Mouse (Mus musculus): Measurements from ENCODE around the gene Adh1.

Gene Adh1

GRCm38 (mm10) chr3:138285986-138286385, 25.2 kb downstream of the Adh1 start:
- no peak for DNase-seq (ENCODE audit: low read depth, low spot score)

DNA sequence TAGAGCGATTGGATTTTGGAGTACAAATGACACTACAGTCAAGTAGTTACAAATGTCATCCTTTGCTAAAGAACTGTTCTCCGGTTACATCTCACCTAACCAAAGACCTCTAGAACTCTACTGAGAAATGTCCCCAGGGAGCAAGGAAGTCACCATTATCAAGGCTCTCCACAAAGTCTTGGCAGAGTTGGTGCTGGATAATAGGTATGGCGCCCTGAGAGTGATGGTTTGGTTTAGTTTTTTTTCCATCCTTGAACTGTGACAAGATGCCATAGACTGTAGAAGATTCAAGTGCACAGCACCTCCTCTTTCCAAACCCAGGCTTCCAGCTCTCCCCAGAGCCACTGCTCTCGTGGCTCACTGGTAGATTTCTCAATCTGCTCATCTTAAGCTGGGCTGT, 26.9 kb downstream of the Adh1 start:
- no peak for DNase-seq (ENCODE audit: low read depth, low spot score)

- no peak for DNase-seq (ENCODE audit: low read depth, low spot score)
These were observed 29.9 kb downstream of the Adh1 start for GRCm38 (mm10) chr3:138290672-138291071.

DNA sequence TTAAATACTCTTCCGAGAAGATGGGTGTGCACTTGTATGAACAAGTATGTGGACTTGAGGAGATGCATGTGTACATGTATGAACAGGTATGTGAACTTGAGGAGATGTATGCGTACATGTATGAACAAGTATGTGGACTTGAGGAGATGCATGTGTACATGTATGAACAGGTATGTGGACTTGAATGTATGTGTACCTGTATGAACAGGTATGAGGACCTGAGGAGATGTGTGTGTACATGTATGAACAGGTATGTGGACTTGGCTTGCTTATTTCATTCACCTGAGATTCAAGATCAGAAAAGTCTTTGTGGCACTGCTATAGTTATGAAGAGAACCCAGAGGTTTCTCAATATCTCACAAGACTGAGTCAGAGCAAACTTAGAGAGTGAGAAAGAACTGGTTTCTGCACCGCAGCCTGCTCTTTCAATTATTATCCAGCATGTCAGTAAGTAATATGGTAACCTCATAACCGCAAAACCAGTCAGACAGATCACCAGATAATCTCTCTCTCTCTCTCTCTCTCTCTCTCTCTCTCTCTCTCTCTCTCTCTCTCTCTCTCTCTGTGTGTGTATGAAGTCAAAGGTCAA, 30.8 kb downstream of the Adh1 start:
- no peak for DNase-seq (ENCODE audit: low read depth, low spot score)

DNA sequence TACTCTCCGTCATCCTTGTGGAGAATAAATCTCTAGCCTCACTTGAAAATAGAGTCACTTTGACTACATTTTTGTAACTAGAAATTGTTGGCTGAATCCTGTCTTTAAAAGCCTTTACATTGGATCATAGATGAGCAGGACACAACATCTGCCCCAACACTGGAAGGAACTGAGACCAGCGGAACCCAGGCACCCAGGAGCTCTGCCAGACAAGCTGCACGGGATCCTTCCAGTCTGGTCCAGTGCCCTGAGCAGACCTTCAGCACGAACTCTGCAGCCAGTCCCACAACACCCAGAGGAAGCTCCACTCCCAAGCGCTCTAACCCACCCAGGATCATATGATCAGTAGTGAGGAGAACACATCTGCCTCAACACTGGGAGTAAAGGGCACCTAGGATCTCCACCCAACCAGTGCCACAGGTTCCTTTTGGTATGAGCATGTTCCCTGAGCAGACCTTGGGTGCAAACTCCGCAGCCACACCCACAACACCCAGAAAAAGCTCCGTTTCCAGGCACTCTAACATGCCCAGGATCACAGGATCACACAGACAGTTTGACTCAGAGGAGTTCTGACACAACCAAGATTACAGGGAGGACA, 32.6 kb downstream of the Adh1 start:
- no peak for DNase-seq (ENCODE audit: low read depth, low spot score)

DNA sequence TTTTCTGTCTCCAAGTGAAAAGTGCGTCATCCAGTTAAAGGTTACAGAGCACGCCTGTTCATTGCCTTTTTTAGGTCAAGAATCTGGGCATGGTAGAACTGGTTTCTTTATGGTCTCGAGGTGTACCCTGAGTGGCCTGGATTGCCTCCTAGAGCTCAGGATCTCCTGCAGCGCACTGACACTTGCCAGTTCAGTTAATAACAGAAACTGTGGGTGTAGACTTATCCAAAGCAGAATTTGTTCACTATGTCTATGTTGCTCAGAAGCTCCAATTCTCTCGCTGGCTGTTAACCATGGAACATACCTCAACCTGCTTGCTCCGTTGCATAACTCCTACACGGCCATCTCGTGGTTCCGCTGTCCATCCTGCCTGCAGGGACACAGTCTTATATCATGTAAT, 39.3 kb downstream of the Adh1 start:
- no peak for DNase-seq (ENCODE audit: low read depth, low spot score)

DNA sequence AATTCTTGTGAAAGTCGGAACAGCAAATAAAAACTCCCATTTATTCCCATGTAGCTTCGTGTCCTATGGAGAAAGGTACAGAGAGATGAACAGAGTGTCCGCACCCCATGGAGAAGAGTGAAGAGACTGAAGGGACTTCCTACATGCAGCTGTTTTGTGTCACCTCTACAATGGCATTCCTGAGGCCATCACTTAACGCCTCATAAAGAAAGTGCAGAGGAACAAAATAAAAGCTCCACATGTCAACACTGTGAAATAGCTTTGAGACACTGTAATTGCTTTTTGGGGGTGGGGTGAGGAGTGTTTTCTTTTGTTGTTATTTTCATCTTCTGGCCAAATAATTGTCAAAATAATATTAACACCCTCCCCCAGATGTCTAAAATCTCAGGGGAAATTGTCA, 41.9 kb downstream of the Adh1 start:
- no peak for DNase-seq (ENCODE audit: low read depth, low spot score)

- DNase-seq (ENCODE audit: low read depth, low spot score): no peak
These were observed 43.1 kb downstream of the Adh1 start for GRCm38 (mm10) chr3:138303771-138304488.

- no peak for DNase-seq (ENCODE audit: low read depth, low spot score)
These were observed 43.7 kb downstream of the Adh1 start for GRCm38 (mm10) chr3:138304489-138304871.

DNA sequence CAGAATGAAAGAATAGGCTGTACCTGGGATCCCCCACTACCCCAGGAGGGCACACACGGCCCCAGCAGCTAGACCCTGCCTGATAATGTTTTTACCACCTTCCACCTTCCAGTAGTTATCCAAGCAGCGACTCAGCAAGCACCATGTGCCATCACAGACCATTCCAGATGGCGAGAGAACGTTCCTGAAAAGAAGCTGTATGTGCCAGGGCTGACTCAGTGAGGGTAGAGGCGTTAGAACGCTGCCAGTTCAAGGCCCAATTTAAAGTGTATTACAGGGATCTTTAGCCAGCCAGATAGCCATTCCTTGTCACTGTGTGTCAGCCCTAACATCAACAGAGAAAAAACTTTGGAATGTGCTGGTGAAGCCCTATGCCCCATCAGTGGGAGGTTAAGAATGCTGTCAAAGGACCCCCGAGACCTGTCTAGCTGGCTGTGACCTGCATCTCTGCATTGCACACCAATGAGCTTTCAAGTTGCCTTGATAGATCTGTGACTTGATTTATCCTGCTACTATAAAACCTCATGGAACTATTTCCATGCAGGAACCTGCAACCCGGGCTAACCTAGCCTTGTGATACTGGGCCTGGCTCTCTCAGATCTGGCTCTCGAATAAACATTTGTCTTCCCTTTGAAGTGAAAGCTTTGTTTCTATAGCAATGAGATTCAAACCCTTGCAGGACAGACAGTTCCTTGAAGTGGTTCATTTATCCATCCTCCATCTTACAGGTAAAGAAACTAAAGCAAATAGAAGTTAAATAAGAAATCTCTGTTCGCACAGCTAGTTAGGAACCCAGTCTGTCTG, 44.9 kb downstream of the Adh1 start:
- no peak for DNase-seq (ENCODE audit: low read depth, low spot score)

DNA sequence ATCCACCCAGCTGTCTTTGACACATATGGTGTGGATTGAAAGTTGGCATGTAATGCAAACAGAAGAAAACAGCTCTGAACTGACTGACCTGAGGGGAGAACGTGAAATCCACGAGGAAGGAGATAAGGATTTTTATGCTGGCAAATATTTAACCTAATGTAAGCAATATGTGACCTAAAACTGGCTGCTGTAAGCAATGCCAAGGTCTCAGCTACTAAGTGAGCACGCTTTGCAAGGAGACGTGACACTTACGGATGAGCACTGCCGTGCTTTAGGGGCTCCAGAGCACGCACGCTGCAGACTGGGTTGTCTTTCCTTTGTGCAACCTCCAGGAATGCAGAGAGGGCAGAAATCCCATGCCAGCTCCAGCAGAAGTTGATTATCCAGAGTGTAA, 45.5 kb downstream of the Adh1 start:
- no peak for DNase-seq (ENCODE audit: low read depth, low spot score)

- DNase-seq (ENCODE audit: low read depth, low spot score): no peak
These were observed 49.1 kb downstream of the Adh1 start for GRCm38 (mm10) chr3:138309910-138310309.

- DNase-seq (ENCODE audit: low read depth, low spot score): peak; percentile 46
These were observed 50.2 kb downstream of the Adh1 start for GRCm38 (mm10) chr3:138311015-138311414.

GRCm38 (mm10) chr3:138312965-138313364, 52.2 kb downstream of the Adh1 start, which contains the start of gene Adh6a:
Gene Adh6a (plus strand): TSS chr3:138313286.
- no peak for DNase-seq (ENCODE audit: low read depth, low spot score)

DNA sequence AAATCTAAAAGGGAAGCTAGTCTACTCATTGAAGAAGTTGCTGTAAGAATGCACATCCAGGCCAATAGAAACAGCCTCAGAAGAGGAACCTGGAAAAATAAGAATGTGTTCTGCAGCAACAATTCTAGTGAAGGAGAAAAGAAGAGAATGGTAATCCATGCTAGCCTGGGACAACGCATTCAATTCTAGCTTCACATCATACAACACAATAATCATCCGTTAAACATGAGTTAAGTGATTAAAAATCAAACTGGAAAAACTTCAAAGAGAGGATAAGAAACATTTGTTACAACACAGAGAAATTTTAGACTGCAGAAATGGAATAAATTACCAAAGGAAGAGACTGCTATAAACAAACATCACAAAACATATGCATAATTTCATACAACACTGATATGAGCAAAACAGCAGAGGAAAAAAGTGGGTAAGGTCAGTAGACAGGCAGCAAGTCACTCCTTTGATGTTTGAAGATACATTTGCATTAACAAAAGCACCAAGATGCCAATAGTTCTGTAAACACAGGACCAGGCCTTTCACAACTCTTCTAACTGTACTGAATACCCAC, 56.2 kb downstream of the Adh1 start:
- DNase-seq (ENCODE audit: low read depth, low spot score): no peak

- DNase-seq (ENCODE audit: low read depth, low spot score): no peak
These were observed 64.2 kb downstream of the Adh1 start for GRCm38 (mm10) chr3:138325001-138325400.

- DNase-seq (ENCODE audit: low read depth, low spot score): no peak
These were observed 64.7 kb downstream of the Adh1 start for GRCm38 (mm10) chr3:138325466-138325865.

DNA sequence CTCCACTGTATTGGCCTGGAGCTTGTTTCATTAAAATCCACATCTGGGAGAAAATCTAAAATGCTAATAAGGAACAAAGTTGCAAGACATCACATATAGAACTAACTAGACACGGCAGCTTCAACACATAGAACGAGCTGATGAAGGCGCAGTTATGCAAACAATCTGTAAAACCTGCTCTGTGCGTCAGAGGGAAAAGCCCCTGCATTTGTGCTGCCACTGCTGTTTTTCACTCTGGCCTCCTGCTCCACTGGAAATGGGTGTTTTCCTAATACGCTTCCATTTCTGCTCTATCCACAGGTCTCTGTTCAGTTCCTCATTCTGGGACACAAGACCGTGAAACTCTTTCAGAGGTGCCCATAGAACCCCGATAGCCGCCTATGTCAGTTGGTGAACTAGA, 73.1 kb downstream of the Adh1 start:
- DNase-seq (ENCODE audit: low read depth, low spot score): peak; percentile 41

DNA sequence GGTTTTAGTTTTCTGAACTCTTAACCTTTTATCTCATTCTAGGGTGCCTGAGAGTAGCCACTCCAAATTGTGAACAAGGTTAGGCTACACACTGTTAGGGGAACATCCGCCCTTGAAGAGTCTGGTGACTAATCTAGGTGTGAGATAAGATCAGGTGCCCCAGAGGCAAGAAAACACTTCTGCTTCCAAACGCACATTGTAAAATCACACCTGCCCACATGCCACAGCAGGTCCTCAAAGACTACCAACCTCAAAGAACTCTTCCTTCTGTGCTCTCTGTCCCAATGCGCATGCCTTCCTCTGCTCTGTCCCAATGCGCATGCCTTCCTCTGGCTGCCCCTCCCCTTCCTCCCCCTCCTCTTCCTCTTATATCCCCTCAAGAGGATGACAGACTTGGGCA, 73.5 kb downstream of the Adh1 start:
- peak; percentile 64 for DNase-seq (ENCODE audit: low read depth, low spot score)

DNA sequence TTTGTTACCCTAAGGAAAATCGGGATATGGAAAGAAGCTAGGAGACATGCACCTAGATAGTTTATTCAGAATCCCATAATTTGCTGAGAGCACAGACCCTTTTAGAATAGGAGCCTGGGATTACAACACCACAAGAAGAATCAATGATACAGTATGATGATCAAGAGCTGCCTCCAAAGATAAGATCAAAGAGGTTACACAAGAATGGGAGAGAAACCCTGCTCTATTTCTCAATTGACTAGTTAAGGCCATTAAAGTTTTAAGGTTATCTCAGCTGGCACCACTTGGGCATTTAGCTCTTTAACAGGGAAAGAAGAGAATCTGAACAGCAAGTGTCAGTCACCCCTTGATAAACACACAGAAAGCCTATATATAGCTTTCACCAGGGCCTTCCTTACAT, 74.8 kb downstream of the Adh1 start:
- DNase-seq (ENCODE audit: low read depth, low spot score): no peak

DNA sequence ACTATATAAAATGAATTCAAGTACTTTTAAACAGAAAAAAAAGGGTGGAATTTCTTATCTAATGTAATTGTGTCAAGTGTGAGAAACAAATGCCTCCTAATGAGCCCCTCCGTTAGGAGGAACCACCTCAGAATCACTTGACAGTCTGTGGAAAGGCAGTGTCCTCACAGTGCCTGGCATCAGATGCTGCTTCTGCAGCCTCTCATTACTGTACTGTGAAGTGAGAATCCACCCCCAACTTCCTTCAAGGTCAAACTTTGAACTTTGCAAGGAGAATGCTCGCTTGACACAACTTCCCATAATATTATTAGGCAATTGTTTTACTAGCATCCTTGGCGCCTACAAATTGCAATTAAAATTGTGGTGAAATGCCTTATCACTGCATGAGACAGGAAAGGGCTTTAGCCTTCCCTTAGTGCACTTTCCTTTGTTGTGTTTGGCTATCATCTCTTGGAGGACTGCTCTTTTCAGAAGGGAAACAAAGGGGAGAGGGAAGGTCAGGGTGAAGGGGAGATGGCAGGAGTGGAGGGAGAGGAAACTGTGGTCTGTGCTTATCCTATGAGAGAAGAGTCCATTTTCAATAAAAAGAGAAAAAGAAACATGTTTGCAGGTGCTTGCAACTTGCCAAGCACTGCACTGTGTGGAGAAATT, 75.4 kb downstream of the Adh1 start:
- DNase-seq (ENCODE audit: low read depth, low spot score): no peak

All from CD4-positive, CD25-positive, alpha-beta regulatory T cell, adult 2 months (primary cell).